Mouse (Mus musculus): ENCODE results near the gene Krt88. TPM values are rescaled to one million over a fixed set of nuclear protein-coding genes. Genes with fewer than 3 reads are reported as not detected.

Krt88 gene
- total RNA-seq, 2 experiments from 2014 or later: not detected

- intact Hi-C loops (cut with DNase I; ENCODE audit: low total_unique reads): no loop called here
- DNase-seq: no peak
Measured at GRCm38 (mm10) chr15:101469093-101469492, 21.5 kb downstream of the Krt88 start.

GRCm38 (mm10) chr15:101472952-101473528 is 25.5 kb downstream of the Krt88 start, which contains the start of gene Krt86:
Gene Krt86 (plus strand): TSS chr15:101473478.
- no peak for DNase-seq

GRCm38 (mm10) chr15:101479007-101479665 is 31.6 kb downstream of the Krt88 start:
- intact Hi-C loops (cut with DNase I; ENCODE audit: low total_unique reads): no loop called here
- peak; percentile 37 for DNase-seq

More at GRCm38 (mm10) chr15:101472952-101473528, 25.5 kb downstream of the Krt88 start, which contains the start of gene Krt86:
- intact Hi-C loops (cut with DNase I; ENCODE audit: low total_unique reads): no loop called here

DNA sequence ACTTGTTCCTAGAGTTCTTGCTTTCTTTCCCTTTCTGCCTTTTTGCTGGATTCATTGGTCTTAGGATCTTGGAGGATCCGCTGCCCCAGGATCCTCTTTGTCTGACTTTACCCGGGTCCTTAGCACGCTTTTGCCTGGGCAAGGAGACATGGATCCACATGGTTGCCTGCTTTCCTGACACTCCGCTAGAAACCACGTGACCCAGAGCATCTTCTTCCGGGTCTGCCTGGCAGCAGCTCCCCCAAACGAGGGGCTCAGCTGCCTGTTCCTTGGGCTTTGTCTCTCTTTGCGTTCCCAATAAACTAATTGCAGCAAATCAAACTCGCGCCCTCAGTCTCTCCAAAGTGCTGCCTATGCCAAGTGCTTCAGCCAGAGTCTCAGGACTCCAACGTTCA is 32.1 kb downstream of the Krt88 start:
- no peak for DNase-seq
- intact Hi-C loops (cut with DNase I; ENCODE audit: low total_unique reads): no loop called here

DNA sequence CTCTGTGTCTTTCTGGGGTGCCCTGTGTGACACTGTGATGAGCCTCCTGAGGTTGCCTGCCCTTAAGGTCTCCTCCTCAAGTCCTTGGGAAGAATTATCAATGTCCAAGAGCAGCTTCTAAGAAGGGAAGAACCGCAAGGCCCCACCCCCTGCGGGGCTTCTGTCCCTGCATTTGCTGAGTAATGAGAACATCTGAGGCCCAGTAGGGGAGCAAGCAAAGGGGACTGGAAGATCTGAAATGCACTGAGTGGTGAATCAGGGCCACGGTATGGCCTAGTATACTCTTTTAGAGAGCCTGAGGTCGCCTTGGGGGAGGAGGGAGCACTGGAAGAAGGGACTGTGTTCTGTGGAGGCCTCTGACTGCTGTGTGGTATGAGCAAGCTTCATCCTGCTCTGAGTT is 34.5 kb downstream of the Krt88 start:
- intact Hi-C loops (cut with DNase I; ENCODE audit: low total_unique reads): no loop called here
- no peak for DNase-seq

- intact Hi-C loops (cut with DNase I; ENCODE audit: low total_unique reads): no loop called here
- DNase-seq: no peak
Measured at GRCm38 (mm10) chr15:101483646-101484045, 36.1 kb downstream of the Krt88 start.

- no peak for DNase-seq
- intact Hi-C loops (cut with DNase I; ENCODE audit: low total_unique reads): no loop called here
Measured at GRCm38 (mm10) chr15:101484939-101485338, 37.4 kb downstream of the Krt88 start.

DNA sequence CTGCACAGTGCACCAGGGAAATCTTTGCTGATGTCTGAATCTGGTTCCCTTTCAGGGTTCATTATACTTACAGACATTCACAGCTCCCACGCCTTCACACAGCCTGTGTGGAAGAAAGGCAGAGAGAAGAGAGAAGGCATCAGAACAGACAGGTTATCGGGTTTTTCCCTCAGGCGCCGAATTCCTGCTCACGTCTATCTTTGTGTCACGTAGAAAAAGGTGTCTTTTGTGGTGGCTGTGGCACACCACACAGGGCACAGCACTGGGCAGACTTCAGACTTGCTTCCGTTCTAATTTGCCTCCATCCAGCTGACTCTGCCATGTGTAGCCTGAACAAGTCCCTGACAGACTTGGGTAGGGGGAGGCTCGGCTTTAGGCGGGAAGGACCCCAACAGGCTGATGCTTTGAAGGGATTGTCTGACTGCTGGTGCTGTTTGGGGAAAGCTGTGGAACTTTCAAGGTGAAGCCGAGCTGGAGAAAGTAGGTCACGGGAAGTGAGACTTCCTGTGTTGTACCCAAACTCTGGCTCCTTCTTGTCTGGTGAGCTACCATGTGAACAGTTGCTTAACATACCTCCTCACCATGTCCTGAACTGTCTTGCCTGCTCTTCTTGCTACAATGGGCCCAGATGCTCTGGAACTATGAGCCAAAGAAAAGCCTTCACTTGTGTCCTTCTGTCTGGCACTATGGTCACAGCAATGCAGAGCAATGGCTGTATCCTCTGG is 38.5 kb downstream of the Krt88 start:
- intact Hi-C loops (cut with DNase I; ENCODE audit: low total_unique reads): no loop called here
- DNase-seq: no peak

DNA sequence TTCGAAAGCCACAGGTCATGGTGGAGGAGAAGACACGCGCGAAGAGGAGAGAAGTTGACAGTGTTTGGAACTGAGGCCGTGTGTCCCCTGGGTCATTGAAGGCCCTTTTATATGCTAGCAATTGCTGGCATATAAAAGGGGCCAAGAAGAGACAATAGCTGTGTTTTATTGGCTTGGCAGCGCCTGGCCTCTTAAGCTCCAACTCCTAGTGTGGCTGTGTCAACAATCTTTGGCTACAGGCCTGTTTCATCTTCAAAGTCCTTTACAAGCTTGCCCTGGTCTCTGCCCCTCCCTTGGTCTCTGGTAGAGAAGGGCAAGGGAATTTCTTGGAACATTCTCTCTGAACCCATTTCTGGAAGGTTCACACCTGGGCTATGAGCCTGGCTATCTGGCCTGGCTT is 43.9 kb downstream of the Krt88 start, which contains the start of gene Krt83:
Gene Krt83 (minus strand): TSS at position 82 of the 400 bp plus-strand sequence.
- intact Hi-C loops (cut with DNase I; ENCODE audit: low total_unique reads): loop anchor here (10.0 kb wide), 1 partner anchor 147 kb away; no protein-coding TSS in a partner anchor
- DNase-seq: no peak

DNA sequence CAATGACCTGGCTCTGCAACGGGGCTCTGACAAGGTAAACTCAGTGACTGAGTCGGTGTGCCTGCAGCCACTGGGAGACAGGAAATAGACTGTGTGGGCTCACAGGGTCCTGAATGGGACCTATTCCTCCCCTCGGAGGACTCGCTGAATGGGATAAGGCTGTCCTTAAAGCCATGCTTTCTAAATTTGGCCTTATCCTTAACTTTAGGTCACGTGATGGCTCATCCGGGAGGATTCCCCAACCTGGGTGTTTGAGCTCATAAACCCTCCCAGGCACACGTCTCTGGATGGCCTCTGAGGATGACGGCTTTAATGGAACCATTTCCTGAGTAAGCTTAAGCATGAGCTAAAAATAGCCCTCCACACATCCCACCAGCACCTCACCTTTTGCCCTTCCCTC is 45.2 kb downstream of the Krt88 start:
- intact Hi-C loops (cut with DNase I; ENCODE audit: low total_unique reads): loop anchor here (10.0 kb wide), 1 partner anchor 148 kb away; no protein-coding TSS in a partner anchor
- DNase-seq: no peak

GRCm38 (mm10) chr15:101493713-101494112 is 46.2 kb downstream of the Krt88 start:
- intact Hi-C loops (cut with DNase I; ENCODE audit: low total_unique reads): loop anchor here (10.0 kb wide), 1 partner anchor 149 kb away; no protein-coding TSS in a partner anchor
- DNase-seq: no peak

DNA sequence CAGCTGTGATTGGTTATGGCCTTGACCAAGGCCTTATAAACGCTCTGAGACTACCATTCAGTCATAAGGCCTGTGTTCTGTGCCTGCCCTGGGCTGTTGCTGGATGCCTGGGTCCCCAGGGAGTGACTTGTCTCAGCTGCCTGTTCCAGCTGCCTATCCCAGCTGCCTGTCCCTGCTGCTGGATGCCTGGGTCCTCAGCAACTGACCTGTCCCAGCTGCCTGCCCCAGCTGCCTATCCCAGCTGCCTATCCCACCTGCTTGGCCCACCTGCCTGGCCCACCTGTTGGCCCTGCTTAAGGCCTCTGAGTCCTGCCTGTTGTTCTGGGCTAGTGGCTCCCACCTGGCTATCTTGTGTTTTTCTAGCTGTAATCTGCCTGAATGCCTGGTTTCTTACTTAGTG is 46.7 kb downstream of the Krt88 start:
- no peak for DNase-seq
- intact Hi-C loops (cut with DNase I; ENCODE audit: low total_unique reads): loop anchor here (10.0 kb wide), 1 partner anchor 149 kb away; no protein-coding TSS in a partner anchor

DNA sequence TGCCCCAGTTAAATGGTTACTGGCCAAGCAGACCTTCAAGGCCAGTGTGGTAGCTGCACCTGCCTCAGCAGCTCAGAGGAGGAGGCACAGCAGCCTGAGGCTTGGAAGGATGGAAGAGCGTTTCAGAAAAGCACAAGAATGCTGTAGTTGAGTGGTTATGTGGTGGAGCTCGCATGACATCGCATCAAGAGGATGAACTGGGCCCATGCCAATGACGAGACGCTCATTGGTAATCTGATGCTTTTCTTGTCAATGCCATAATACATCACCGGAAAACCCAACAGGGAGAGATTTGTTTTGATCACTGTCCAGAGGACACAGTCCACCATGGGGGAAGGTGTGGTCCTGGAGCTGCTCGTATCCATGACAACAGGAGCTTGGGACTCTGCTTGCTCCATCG is 47.7 kb downstream of the Krt88 start:
- DNase-seq: no peak
- intact Hi-C loops (cut with DNase I; ENCODE audit: low total_unique reads): loop anchor here (10.0 kb wide), 1 partner anchor 150 kb away; no protein-coding TSS in a partner anchor

DNA sequence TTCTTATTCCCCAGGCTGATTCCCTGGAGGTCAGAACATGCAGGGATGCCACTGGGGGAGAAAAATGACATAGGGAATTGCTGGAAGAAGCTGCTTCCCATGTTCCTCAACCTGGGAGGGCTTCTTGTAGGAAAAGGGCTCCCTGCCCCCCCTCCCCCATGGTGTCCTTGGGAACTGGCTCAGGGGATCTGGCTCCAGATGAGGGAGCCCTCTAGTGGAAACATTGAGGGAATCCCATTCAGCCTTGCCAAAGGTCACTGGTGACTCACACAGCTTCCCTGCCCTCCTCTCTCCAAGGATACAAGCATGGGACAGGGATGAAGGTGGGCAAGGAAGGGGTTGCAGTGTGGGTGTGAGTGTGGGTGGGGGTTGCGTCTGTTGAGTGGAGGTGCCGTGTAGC is 49.6 kb downstream of the Krt88 start:
- intact Hi-C loops (cut with DNase I; ENCODE audit: low total_unique reads): loop anchor here (10.0 kb wide), 1 partner anchor 152 kb away; no protein-coding TSS in a partner anchor

More for the DNA sequence above, 49.6 kb downstream of the Krt88 start:
- DNase-seq: no peak

Other genes starting within 250 kb of the Krt88 start
- 1 to 10 TPM; 8.3 to 9.4 TPM for gene Grasp, start 223.6 kb upstream of the Krt88 start, total RNA-seq (2021)
- gene Nr4a1, start 193.5 kb upstream of the Krt88 start, total RNA-seq (2021): 10 to 100 TPM; 30.5 to 49.0 TPM
- 10 to 100 TPM; 27.7 to 35.0 TPM for gene Atg101, start 163.5 kb upstream of the Krt88 start, total RNA-seq (2021)
- under 1 TPM; 0.22 to 0.29 TPM for gene 6030408B16Rik, start 154.5 kb upstream of the Krt88 start, total RNA-seq (2021)
- gene Krt80, start 77.6 kb upstream of the Krt88 start, total RNA-seq (2021): 1 to 10 TPM in 1 of 2 experiments, under 1 TPM in 1; 0.69 to 1.4 TPM
- not detected for gene Krt7, start 36.7 kb upstream of the Krt88 start, total RNA-seq (2021)
- gene Krt87, start 8.9 kb upstream of the Krt88 start, total RNA-seq (2021): not detected
- not detected for gene Krt81, start 16.0 kb downstream of the Krt88 start, total RNA-seq (2021)
- not detected for gene Krt86, start 25.7 kb downstream of the Krt88 start, total RNA-seq (2021)
- gene Krt83, start 43.8 kb downstream of the Krt88 start, total RNA-seq (2021): under 1 TPM in 1 of 2 experiments, not detected in 1; 0.14 TPM
- gene Gm49425, start 69.5 kb downstream of the Krt88 start, total RNA-seq (2021): not detected
- under 1 TPM in 1 of 2 experiments, not detected in 1; 0.08 TPM for gene Krt84, start 85.1 kb downstream of the Krt88 start, total RNA-seq (2021)
- gene Krt82, start 102.9 kb downstream of the Krt88 start, total RNA-seq (2021): not detected
- gene Krt90, start 115.2 kb downstream of the Krt88 start, total RNA-seq (2021): not detected
- gene Krt75, start 126.2 kb downstream of the Krt88 start, total RNA-seq (2021): not detected
- gene Gm5414, start 180.4 kb downstream of the Krt88 start, total RNA-seq (2021): not detected
- gene Gm5478, start 199.6 kb downstream of the Krt88 start, total RNA-seq (2021): not detected
- not detected for gene Krt6b, start 232.5 kb downstream of the Krt88 start, total RNA-seq (2021)
- not detected for gene Krt6a, start 246.6 kb downstream of the Krt88 start, total RNA-seq (2021)